Mouse (Mus musculus): ENCODE data around the gene 1700029I15Rik. TPM values are rescaled to one million over a fixed set of nuclear protein-coding genes. Genes with fewer than 3 reads are reported as not detected.
"Not testable (repeated sequence)": the region's sequence is repeated elsewhere in the genome, so short reads cannot be mapped to it uniquely, and the experiment has no call there.

Gene 1700029I15Rik
- total RNA-seq, 2 experiments from 2014 or later, result 3.7 TPM

DNA sequence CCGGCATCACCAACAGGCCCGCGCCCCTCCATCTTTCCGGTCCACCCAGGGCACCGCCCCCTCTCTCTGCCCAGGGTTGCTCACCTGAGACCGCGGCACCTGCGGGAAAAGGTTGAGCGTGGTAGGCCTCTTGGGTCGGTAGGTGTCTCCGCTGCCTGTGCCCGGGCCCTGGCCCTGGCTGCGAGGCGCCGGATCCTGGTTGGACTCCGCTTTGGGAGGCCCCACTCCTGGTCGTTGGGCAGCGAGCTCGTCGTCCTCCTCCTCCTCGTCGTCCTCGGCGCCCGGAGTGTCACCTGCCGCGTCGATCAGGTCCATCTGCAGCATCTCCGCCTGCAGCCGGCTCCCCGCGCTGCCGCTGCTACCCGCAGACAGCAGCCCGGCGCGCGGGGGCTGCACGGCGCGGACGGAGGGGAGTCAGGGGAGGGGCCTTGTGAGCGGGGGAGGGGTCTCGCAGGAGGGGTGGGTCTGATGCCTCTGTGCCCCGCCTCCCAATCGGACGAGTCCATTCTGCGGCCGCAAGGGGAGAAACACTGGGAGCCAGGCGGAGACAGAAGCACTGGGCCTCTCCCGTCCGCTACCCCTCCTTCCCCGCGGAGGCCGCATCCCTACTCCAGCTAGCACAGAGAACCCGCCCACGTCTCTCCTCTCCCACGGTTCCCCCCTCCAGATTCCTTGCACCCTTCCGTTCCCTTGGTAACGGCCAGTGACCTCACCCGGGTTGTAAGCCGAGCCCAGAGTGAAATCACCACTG, 6.7 kb downstream of the 1700029I15Rik start:
- intact Hi-C loops (cut with DNase I), result no loop called here
- DNase-seq (ENCODE audit: extremely low spot score in 1 of 2, low spot score in 2 of 2), result peak; percentile 92 to 94

DNA sequence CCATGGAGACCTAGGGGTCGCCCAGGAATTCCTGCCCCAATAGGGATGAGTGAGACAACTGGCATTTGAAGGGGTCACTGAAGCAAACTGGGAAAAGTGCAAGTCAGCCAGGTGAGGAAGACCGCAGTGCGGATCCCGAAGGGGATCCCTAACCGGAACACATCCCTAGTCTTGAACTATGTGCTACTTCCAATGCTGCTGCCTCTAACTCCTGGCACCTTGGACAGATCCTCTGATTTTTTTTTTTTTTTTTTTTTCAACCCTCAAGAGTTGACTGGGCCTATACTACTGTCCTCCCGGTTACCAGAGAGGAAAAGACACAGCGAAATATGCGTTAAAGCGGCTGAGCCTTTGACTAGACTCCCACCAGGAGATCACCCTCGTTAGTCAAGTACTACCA, 7.3 kb downstream of the 1700029I15Rik start:
- no peak for DNase-seq (ENCODE audit: extremely low spot score in 1 of 2, low spot score in 2 of 2)
- intact Hi-C loops (cut with DNase I), result no loop called here

GRCm38 (mm10) chr2:92390206-92390930, 8.0 kb downstream of the 1700029I15Rik start:
- DNase-seq (ENCODE audit: extremely low spot score in 1 of 2, low spot score in 2 of 2), result peak in 1 of 2 experiments; percentile 66
- intact Hi-C loops (cut with DNase I), result no loop called here

GRCm38 (mm10) chr2:92391116-92391515, 8.8 kb downstream of the 1700029I15Rik start:
- intact Hi-C loops (cut with DNase I), result no loop called here
- DNase-seq (ENCODE audit: extremely low spot score in 1 of 2, low spot score in 2 of 2), result no peak

- intact Hi-C loops (cut with DNase I), result no loop called here
- no peak for DNase-seq (ENCODE audit: extremely low spot score in 1 of 2, low spot score in 2 of 2)
These were observed 9.5 kb downstream of the 1700029I15Rik start for GRCm38 (mm10) chr2:92391703-92392317.

GRCm38 (mm10) chr2:92392318-92393264, 10.3 kb downstream of the 1700029I15Rik start:
- intact Hi-C loops (cut with DNase I), result no loop called here

DNA sequence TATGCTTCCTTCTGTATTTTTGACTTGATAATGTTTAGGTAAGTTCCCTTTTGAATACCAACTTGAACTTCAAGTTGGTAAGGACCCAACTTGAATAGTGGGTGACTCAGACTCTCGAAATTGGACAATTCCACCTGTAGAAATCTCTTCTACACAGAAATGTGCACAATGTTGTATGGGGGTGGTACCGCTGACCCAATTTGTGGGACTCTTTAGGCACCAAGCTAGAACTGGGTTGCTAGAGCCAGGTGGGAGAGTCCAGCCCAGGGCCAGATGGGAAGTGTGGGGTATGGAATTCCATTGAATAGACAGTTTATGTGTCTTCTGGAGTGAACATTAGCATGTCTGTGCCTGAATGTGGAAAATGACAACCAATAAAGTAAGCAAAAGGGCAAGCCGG, 13.2 kb downstream of the 1700029I15Rik start:
- DNase-seq (ENCODE audit: extremely low spot score in 1 of 2, low spot score in 2 of 2), result no peak
- intact Hi-C loops (cut with DNase I), result no loop called here

More at GRCm38 (mm10) chr2:92392318-92393264, 10.3 kb downstream of the 1700029I15Rik start:
- peak in 1 of 2 experiments; percentile 65 for DNase-seq (ENCODE audit: extremely low spot score in 1 of 2, low spot score in 2 of 2)

GRCm38 (mm10) chr2:92397436-92397835, 15.1 kb downstream of the 1700029I15Rik start:
- intact Hi-C loops (cut with DNase I), result no loop called here
- no peak for DNase-seq (ENCODE audit: extremely low spot score in 1 of 2, low spot score in 2 of 2)

GRCm38 (mm10) chr2:92399877-92400276, 17.5 kb downstream of the 1700029I15Rik start:
- intact Hi-C loops (cut with DNase I); DNase-seq (ENCODE audit: extremely low spot score in 1 of 2, low spot score in 2 of 2): not testable (repeated sequence)

- intact Hi-C loops (cut with DNase I), result no loop called here
These were observed 18.3 kb downstream of the 1700029I15Rik start for GRCm38 (mm10) chr2:92400682-92401081.

DNA sequence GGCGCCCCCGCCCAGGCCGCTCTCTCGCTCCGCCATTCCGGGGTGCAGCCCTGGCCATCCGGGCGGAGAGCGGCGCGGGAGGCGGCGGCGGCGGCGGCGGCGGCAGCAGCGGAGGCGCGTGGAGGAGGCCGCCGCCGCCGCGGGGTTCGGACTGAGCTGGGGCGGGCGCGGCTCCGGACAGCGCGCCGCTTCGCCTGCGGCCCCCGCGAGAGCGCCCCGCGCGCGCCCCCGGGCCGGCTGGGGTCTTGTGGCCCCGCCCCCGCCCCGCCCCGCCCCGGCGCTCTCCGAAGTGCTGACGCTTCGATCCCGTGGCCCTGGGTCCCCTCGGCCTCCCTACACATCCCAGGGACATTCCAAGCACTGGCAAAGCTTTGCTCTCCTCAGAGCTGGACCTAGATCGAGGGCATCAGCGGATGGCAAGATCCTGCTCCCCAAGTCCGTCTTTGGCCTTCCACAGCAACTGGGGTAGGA, 18.8 kb downstream of the 1700029I15Rik start, which contains the start of gene Mapk8ip1:
TSS of gene Mapk8ip1 (minus strand) at position 173 of the 471 bp plus-strand sequence.
- intact Hi-C loops (cut with DNase I), result no loop called here
- DNase-seq (ENCODE audit: extremely low spot score in 1 of 2, low spot score in 2 of 2), result peak in 1 of 2 experiments; percentile 61

More at GRCm38 (mm10) chr2:92400682-92401081, 18.3 kb downstream of the 1700029I15Rik start:
- DNase-seq (ENCODE audit: extremely low spot score in 1 of 2, low spot score in 2 of 2), result peak in 1 of 2 experiments; percentile 49

GRCm38 (mm10) chr2:92402591-92403326, 20.4 kb downstream of the 1700029I15Rik start:
- intact Hi-C loops (cut with DNase I), result no loop called here
- no peak for DNase-seq (ENCODE audit: extremely low spot score in 1 of 2, low spot score in 2 of 2)

DNA sequence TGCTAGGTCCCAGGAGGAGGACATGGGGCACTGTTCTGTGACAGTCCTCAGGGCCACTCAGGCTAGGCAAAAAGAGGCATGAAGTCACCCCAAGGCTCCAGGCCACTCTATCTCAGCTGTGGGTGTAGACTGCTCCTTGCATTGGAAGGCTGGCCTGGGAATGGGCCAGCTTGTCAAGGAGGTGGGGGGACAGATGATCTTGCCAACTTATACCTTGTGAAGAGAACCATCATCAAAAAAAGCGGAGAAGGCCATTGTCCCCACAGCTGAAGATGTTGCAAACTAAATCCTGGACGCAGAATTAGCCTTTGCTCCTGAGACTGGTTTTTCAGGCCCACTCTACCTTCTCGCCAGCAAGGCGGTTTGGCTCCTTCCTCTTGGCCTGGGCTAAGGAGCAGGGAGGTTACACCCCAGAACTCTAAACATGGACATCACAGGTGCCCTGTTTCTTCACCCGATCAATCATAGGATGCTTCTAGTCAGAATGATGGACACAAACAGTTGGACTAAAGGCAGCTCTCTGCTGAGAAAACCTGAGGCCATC, 21.5 kb downstream of the 1700029I15Rik start:
- intact Hi-C loops (cut with DNase I), result no loop called here
- DNase-seq (ENCODE audit: extremely low spot score in 1 of 2, low spot score in 2 of 2), result no peak

GRCm38 (mm10) chr2:92404737-92405136, 22.4 kb downstream of the 1700029I15Rik start:
- intact Hi-C loops (cut with DNase I), result no loop called here
- no peak for DNase-seq (ENCODE audit: extremely low spot score in 1 of 2, low spot score in 2 of 2)

DNA sequence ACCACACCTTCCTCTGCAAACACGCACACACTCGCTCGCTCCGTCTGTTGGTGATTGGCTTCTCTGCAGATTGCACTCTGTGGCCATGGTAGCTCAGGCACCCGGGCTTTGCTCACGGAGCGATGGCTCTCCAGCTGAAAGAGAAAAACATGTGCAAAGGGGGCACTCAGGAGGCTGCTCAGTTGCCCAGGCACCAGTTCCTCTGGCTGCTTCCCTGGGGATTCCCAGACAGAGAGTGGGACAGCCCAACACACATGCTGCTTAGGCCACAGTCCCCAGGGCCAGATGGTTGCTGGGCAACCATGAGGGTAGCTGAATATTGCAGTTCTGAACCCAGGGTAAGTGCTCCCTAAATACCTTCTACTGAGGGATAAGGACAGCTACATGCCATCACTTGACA, 23.3 kb downstream of the 1700029I15Rik start:
- DNase-seq (ENCODE audit: extremely low spot score in 1 of 2, low spot score in 2 of 2), result no peak
- intact Hi-C loops (cut with DNase I), result no loop called here

- no peak for DNase-seq (ENCODE audit: extremely low spot score in 1 of 2, low spot score in 2 of 2)
These were observed 26.1 kb downstream of the 1700029I15Rik start for GRCm38 (mm10) chr2:92408309-92409045.

DNA sequence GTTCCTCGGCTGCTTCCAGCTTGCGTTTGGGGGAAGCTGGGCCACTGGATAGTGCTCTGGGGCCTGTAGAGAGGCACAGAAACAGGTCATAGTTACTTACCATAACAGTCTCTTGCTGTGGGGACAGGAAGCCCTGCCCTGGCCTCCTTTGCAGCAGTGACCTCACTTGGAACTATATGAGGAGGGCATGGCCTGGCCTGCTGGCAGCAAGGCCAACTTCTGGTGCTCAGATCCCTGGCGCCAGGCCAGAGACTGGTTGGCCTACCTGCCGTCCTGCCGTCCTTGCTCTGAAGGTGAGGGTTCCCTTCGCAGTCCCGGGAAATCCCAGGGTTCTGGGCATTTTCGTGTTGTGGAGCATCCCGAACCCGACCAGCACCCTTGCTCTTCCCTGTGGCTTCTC, 29.4 kb downstream of the 1700029I15Rik start:
- peak in 1 of 2 experiments; percentile 53 for DNase-seq (ENCODE audit: extremely low spot score in 1 of 2, low spot score in 2 of 2)
- intact Hi-C loops (cut with DNase I), result no loop called here

More at GRCm38 (mm10) chr2:92408309-92409045, 26.1 kb downstream of the 1700029I15Rik start:
- intact Hi-C loops (cut with DNase I), result no loop called here
